Mouse (Mus musculus): ENCODE measurements around the gene BC051665. TPM values are rescaled to one million over a fixed set of nuclear protein-coding genes. Genes with fewer than 3 reads are reported as not detected.

The BC051665 gene
- polyA plus RNA-seq, 1 experiment from 2014 or later, result not detected

DNA sequence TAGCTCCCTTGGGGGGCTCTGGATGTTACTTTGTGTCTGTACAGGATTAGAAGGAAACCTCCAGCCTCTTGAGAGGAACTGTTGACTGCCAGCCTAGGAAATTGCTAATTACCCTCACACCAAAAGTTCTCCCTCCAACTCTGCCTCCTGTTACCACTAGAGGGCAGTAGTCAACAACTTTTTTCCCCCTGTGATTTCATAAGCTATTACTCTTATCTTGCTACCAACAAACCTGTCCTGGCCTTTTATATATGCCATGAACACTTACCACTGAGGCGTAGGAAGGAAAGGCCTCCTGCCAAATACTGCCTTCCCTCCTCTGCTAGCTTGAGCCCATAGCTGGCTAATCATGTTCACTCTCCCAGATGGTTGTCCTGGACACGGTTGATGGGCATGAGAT is 37.6 kb downstream of the BC051665 start:
- Histone ChIP-seq H3K4me3 (ENCODE audit: low read depth, low read length) (no peak overlapping the region), H3K9ac (ENCODE audit: low read length) (no peak overlapping the region), H3K9me3 (ENCODE audit: control insufficient read depth, low read length) (no peaks in the 10 kb centered on the region), H3K36me3 (ENCODE audit: control insufficient read depth, insufficient read depth, low read length) (peaks cover 8% of the 10 kb centered on the region), H3K4me1 (replicated peaks; ENCODE audit: control insufficient read depth, insufficient read depth) (no peaks in the 10 kb centered on the region), H3K27me3 (ENCODE audit: control insufficient read depth, insufficient read depth, low read length) (no peaks in the 10 kb centered on the region), H3K4me2 (replicated peaks; ENCODE audit: low read depth) (no peak overlapping the region), H3K27ac (replicated peaks) (no peak overlapping the region)
- ATAC-seq (ENCODE audit: low FRiP score, low TSS enrichment) (no peak), DNase-seq (ENCODE audit: low spot score) (no peak)
- WGBS, result 92% methylated on average over 2 of the region's 2 CpGs
- TF ChIP-seq CTCF (IDR thresholded peaks at IDR 0.05; ENCODE audit: low read depth) (peak; percentile 73), EP300 (optimal IDR thresholded peaks at IDR 0.05) (no peak)

DNA sequence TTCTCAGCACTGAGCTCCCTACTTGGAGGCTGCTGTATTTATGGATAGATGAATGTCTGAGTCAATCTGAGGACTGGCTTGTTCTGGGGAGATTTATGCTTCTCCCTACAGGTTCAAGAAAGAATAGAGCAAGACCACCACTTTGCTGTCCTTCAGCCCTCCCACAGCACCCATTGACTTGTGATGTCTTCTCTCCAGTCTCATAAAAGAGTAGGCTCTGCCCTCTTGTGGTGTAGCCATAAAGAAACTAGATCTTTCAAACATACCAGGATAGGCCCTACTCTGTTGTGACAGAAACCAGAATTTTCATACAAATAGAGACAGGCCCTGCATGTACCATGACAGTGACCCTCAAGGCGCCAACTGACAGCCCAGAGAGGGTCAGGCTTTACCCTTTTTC is 39.0 kb downstream of the BC051665 start:
- WGBS, result 88% methylated on average over 1 of the region's 1 CpGs
- no peak overlapping the region for H3K27ac ChIP-seq (replicated peaks)
- peaks cover 3% of the 10 kb centered on the region; the same call in 1 of the 2 replicates for H3K36me3 ChIP-seq (ENCODE audit: control insufficient read depth, insufficient read depth, low read length)
- ATAC-seq (ENCODE audit: low FRiP score, low TSS enrichment) (no peak), DNase-seq (ENCODE audit: low spot score) (no peak)
- no peak overlapping the region for H3K9ac ChIP-seq (ENCODE audit: low read length)
- H3K9me3 ChIP-seq (ENCODE audit: control insufficient read depth, low read length), result no peaks in the 10 kb centered on the region
- no peak overlapping the region for H3K4me2 ChIP-seq (replicated peaks; ENCODE audit: low read depth)
- H3K27me3 ChIP-seq (ENCODE audit: control insufficient read depth, insufficient read depth, low read length), result no peaks in the 10 kb centered on the region
- H3K4me1 ChIP-seq (replicated peaks; ENCODE audit: control insufficient read depth, insufficient read depth), result no peaks in the 10 kb centered on the region
- no peak overlapping the region for H3K4me3 ChIP-seq (ENCODE audit: low read depth, low read length)
- TF ChIP-seq EP300 (optimal IDR thresholded peaks at IDR 0.05) (no peak), CTCF (IDR thresholded peaks at IDR 0.05; ENCODE audit: low read depth) (no peak; the same call in 1 of the 2 replicates)

DNA sequence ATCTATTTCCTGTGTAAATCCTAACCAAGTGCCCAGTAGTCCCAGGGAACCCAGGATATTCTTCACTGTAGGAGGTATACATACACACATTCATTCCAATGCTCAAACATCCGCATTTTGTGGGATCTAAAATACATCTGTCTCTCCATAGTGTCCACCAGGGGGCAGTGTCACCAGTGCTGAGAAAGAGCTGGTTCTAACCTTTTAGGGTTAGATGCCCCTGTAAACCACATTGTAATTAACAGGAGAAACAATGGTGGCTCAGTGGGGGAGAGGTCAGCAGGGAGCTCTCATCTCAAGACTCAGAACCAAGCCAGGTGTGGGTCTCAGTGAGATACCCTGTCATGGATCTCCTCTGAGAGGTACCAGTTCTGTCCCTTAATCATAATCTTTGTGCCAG is 39.9 kb downstream of the BC051665 start:
- H3K27me3 ChIP-seq (ENCODE audit: control insufficient read depth, insufficient read depth, low read length), result no peaks in the 10 kb centered on the region
- TF ChIP-seq CTCF (IDR thresholded peaks at IDR 0.05; ENCODE audit: low read depth) (peak; percentile 88), EP300 (optimal IDR thresholded peaks at IDR 0.05) (no peak)
- H3K9me3 ChIP-seq (ENCODE audit: control insufficient read depth, low read length), result no peaks in the 10 kb centered on the region
- DNase-seq (ENCODE audit: low spot score), result no peak
- no peak for ATAC-seq (ENCODE audit: low FRiP score, low TSS enrichment)
- H3K4me3 ChIP-seq (ENCODE audit: low read depth, low read length), result no peak overlapping the region
- H3K27ac ChIP-seq (replicated peaks), result no peak overlapping the region
- no peaks in the 10 kb centered on the region for H3K4me1 ChIP-seq (replicated peaks; ENCODE audit: control insufficient read depth, insufficient read depth)
- WGBS, result 31% methylated on average over 1 of the region's 1 CpGs
- no peak overlapping the region for H3K9ac ChIP-seq (ENCODE audit: low read length)
- H3K4me2 ChIP-seq (replicated peaks; ENCODE audit: low read depth), result no peak overlapping the region
- H3K36me3 ChIP-seq (ENCODE audit: control insufficient read depth, insufficient read depth, low read length), result no peaks in the 10 kb centered on the region

DNA sequence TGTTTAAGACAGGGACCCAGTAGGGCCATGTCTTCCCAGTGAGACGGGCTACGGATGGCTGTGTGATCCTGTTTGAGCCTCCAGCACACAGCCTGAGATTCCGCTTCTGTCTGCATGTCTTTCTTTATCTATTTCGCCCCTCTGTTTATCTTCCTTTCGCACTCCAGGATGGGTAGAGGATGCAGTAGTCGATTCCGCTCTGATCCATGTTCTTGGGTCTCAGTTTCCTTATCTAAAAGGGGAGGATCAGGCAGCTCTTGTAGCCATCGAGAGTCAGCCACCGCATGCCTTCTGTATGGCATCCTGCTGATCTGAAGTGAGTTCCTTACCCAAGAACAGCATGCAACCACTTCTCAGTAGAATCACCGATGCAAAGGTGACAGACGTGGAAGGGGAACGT is 40.8 kb downstream of the BC051665 start:
- no peak for DNase-seq (ENCODE audit: low spot score)
- no peak overlapping the region for H3K27ac ChIP-seq (replicated peaks)
- TF ChIP-seq EP300 (optimal IDR thresholded peaks at IDR 0.05) (no peak), CTCF (IDR thresholded peaks at IDR 0.05; ENCODE audit: low read depth) (no peak)

DNA sequence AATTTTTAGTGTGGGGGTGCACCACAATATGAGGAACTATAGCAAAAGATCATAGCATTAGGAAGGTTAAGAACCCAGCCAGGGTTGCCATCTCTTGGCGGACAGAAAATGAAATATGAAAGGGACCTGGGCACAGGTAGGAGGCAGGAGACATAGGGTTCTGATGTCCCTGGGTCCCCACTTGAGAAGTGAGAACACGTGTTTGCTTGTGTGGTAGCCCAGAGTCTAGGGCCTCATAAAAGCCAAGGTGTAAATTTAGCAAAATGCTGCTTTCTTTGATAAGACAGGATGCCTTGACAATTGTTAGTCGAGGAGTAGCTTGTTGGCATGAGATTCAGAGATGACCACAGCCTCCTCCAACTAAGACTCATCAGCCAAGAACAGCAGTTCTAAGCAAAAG is 41.4 kb downstream of the BC051665 start:
- H3K9me3 ChIP-seq (ENCODE audit: control insufficient read depth, low read length), result no peaks in the 10 kb centered on the region
- no peak for DNase-seq (ENCODE audit: low spot score)
- H3K36me3 ChIP-seq (ENCODE audit: control insufficient read depth, insufficient read depth, low read length), result no peaks in the 10 kb centered on the region
- no peak overlapping the region for H3K9ac ChIP-seq (ENCODE audit: low read length)
- H3K27me3 ChIP-seq (ENCODE audit: control insufficient read depth, insufficient read depth, low read length), result no peaks in the 10 kb centered on the region
- no peak overlapping the region for H3K27ac ChIP-seq (replicated peaks)
- TF ChIP-seq CTCF (IDR thresholded peaks at IDR 0.05; ENCODE audit: low read depth) (no peak), EP300 (optimal IDR thresholded peaks at IDR 0.05) (no peak)
- no peak overlapping the region for H3K4me2 ChIP-seq (replicated peaks; ENCODE audit: low read depth)
- no peaks in the 10 kb centered on the region for H3K4me1 ChIP-seq (replicated peaks; ENCODE audit: control insufficient read depth, insufficient read depth)
- ATAC-seq (ENCODE audit: low FRiP score, low TSS enrichment), result no peak
- H3K4me3 ChIP-seq (ENCODE audit: low read depth, low read length), result no peak overlapping the region
- WGBS, result 87% methylated on average over 3 of the region's 3 CpGs

More for the DNA sequence above, 40.8 kb downstream of the BC051665 start:
- Histone ChIP-seq H3K4me3 (ENCODE audit: low read depth, low read length) (no peak overlapping the region), H3K4me1 (replicated peaks; ENCODE audit: control insufficient read depth, insufficient read depth) (no peaks in the 10 kb centered on the region), H3K9me3 (ENCODE audit: control insufficient read depth, low read length) (no peaks in the 10 kb centered on the region), H3K36me3 (ENCODE audit: control insufficient read depth, insufficient read depth, low read length) (no peaks in the 10 kb centered on the region), H3K4me2 (replicated peaks; ENCODE audit: low read depth) (no peak overlapping the region), H3K9ac (ENCODE audit: low read length) (no peak overlapping the region), H3K27me3 (ENCODE audit: control insufficient read depth, insufficient read depth, low read length) (no peaks in the 10 kb centered on the region)
- no peak for ATAC-seq (ENCODE audit: low FRiP score, low TSS enrichment)
- WGBS, result 88% methylated on average over 12 of the region's 12 CpGs

DNA sequence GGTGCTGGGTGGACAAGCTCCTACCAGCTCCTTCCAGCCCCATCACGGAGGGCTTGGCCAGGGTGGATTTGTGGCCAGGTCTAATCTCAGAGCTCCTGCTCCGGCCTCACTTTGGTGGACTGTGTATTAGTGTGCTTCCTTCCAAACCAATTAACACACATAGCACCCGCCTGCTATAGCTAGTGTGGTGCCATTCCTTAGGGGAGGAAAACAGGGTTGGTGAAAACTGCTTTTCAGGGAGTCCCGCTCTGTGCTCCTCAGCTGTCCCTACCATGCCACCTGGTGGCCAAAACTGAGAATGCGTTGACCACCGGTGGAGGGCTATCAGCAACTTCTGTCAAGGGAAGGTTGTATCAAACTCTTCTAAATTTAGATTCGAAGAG is 42.1 kb downstream of the BC051665 start:
- 32% methylated on average over 7 of the region's 7 CpGs for WGBS
- Histone ChIP-seq H3K27me3 (ENCODE audit: control insufficient read depth, insufficient read depth, low read length) (no peaks in the 10 kb centered on the region), H3K9me3 (ENCODE audit: control insufficient read depth, low read length) (no peaks in the 10 kb centered on the region), H3K4me3 (ENCODE audit: low read depth, low read length) (no peak overlapping the region), H3K27ac (replicated peaks) (no peak overlapping the region), H3K4me2 (replicated peaks; ENCODE audit: low read depth) (no peak overlapping the region), H3K36me3 (ENCODE audit: control insufficient read depth, insufficient read depth, low read length) (no peaks in the 10 kb centered on the region), H3K4me1 (replicated peaks; ENCODE audit: control insufficient read depth, insufficient read depth) (no peaks in the 10 kb centered on the region), H3K9ac (ENCODE audit: low read length) (no peak overlapping the region)
- ATAC-seq (ENCODE audit: low FRiP score, low TSS enrichment) (peak; percentile 63; the same call in 1 of the 2 replicates), DNase-seq (ENCODE audit: low spot score) (peak; percentile 84)
- TF ChIP-seq EP300 (optimal IDR thresholded peaks at IDR 0.05), result no peak
- TF ChIP-seq CTCF (IDR thresholded peaks at IDR 0.05; ENCODE audit: low read depth), result peak; percentile 96

All from stomach, postnatal 0 days (tissue).